In genomic region chr16:29167051-29167450, GRCm38 (mm10) we compare ENCODE assay signal across 21 mouse cellular contexts. TPM values are rescaled to one million over a fixed set of nuclear protein-coding genes. Genes with fewer than 3 reads are reported as not detected.
"Had no signal": no experiment of that assay in that cellular context is flagged by ENCODE, and none has a peak within 500 bp of the region (broad histone marks: within the 10 kb centered on the region; RNA-seq: fewer than 3 reads in every experiment).

No protein-coding gene starts in this region.

- H3K4me2 ChIP-seq: lung, embryonic 15.5 days; midbrain, embryonic 12.5 days; midbrain, embryonic 15.5 days; neural tube, embryonic 12.5 days; stomach, embryonic 15.5 days had no signal

- ATAC-seq: liver, postnatal 0 days; lung, postnatal 0 days; midbrain, embryonic 15.5 days had no signal

- H3K9me3 ChIP-seq: lung, embryonic 15.5 days; midbrain, embryonic 12.5 days; midbrain, embryonic 15.5 days; neural tube, embryonic 12.5 days; stomach, embryonic 15.5 days had no signal

- H3K9ac ChIP-seq: liver, postnatal 0 days; lung, embryonic 15.5 days; midbrain, embryonic 12.5 days; midbrain, embryonic 15.5 days; neural tube, embryonic 12.5 days; stomach, embryonic 15.5 days had no signal

- DNase-seq: liver, postnatal 0 days; lung, adult 2 months; lung, postnatal 14 days; lung, postnatal 36 days; right cerebral cortex, postnatal 14 days; thymus, adult 2 months; thymus, postnatal 25 days; thymus, postnatal 4 days had no signal

- H3K27ac ChIP-seq: lung, embryonic 15.5 days; macrophage; midbrain, embryonic 12.5 days; midbrain, embryonic 15.5 days; neural tube, embryonic 12.5 days; stomach, embryonic 15.5 days; stomach, postnatal 0 days had no signal

- H3K36me3 ChIP-seq: lung, embryonic 15.5 days; midbrain, embryonic 12.5 days; midbrain, embryonic 15.5 days; neural tube, embryonic 12.5 days; stomach, embryonic 15.5 days had no signal

- H3K4me1 ChIP-seq: lung, embryonic 15.5 days; megakaryocyte, embryonic 14.5 days; midbrain, embryonic 12.5 days; midbrain, embryonic 15.5 days; neural tube, embryonic 12.5 days; stomach, embryonic 15.5 days had no signal

- H3K27me3 ChIP-seq: lung, embryonic 15.5 days; megakaryocyte, embryonic 14.5 days; midbrain, embryonic 12.5 days; midbrain, embryonic 15.5 days; neural tube, embryonic 12.5 days; stomach, embryonic 15.5 days had no signal

- H3K4me3 ChIP-seq: lung, embryonic 15.5 days; megakaryocyte, embryonic 14.5 days; midbrain, embryonic 12.5 days; midbrain, embryonic 15.5 days; neural tube, embryonic 12.5 days; stomach, embryonic 15.5 days had no signal

RNA-seq across cellular contexts. Expression of gene Hrasls, which starts 42.4 kb away (rescaled TPM):
- total RNA-seq: megakaryocyte progenitor cell, adult 5-6 weeks; monocyte, adult 5-6 weeks; neutrophil, adult 5-6 weeks had no signal
- polyA plus RNA-seq: liver, postnatal 0 days; macrophage; spleen, adult 2 months had no signal
